Mouse (Mus musculus) forebrain, postnatal 0 days (tissue): ENCODE results near the gene Gvin1. TPM values are rescaled to one million over a fixed set of nuclear protein-coding genes. Genes with fewer than 3 reads are reported as not detected.
"Not testable (repeated sequence)": the region's sequence is repeated elsewhere in the genome, so short reads cannot be mapped to it uniquely, and the experiment has no call there.

Experiments
- ATAC-seq: fragments of 200-750 bp; cut with Nextera tagmentation; 2 replicates; pipeline ENCODE4 v1.8.0; 2017; ENCODE audit warnings: mild to moderate bottlenecking, moderate library complexity
- DNase-seq: peaks from one replicate; pipeline ENCODE4 v3.0.0-alpha.2; 2015
- H3K27ac ChIP-seq: fragments of 300-500 bp; sonication (generic); 2 replicates; pipeline ENCODE4 v1.5.1; 2014; ENCODE audit warnings: low read depth, mild to moderate bottlenecking, antibody characterized with exemption, low read length, moderate library complexity, mixed read lengths
- H3K27me3 ChIP-seq: fragments of 300-500 bp; sonication (generic); 2 replicates; pipeline ENCODE4 v1.6.1; 2014; ENCODE audit warnings: mild to moderate bottlenecking, low read length, mixed read lengths; ENCODE audit not compliant: insufficient read depth
- H3K36me3 ChIP-seq: fragments of 300-500 bp; sonication (generic); 2 replicates; pipeline ENCODE4 v1.6.1; 2014; ENCODE audit warnings: mild to moderate bottlenecking, moderate library complexity; ENCODE audit not compliant: insufficient read depth
- H3K4me1 ChIP-seq: fragments of 300-500 bp; sonication (generic); 2 replicates; pipeline ENCODE4 v1.6.1; 2014; ENCODE audit warnings: antibody characterized with exemption; ENCODE audit not compliant: insufficient read depth
- H3K4me2 ChIP-seq: fragments of 300-500 bp; sonication (generic); 2 replicates; pipeline ENCODE4 v1.6.1; 2014; ENCODE audit warnings: low read depth, mild to moderate bottlenecking, moderate library complexity
- H3K4me3 ChIP-seq: fragments of 300-500 bp; sonication (generic); 2 replicates; pipeline ENCODE4 v1.5.1; 2014; ENCODE audit warnings: low read depth, low read length, mixed read lengths
- H3K9ac ChIP-seq: fragments of 300-500 bp; sonication (generic); 2 replicates; pipeline ENCODE4 v1.6.1; 2014; ENCODE audit warnings: mild to moderate bottlenecking
- H3K9me3 ChIP-seq: fragments of 300-500 bp; sonication (generic); 2 replicates; pipeline ENCODE4 v1.6.1; 2016; ENCODE audit warnings: low read length
- CTCF ChIP-seq: sonication (generic); IDR thresholded peaks from 2 replicates; pipeline ENCODE4 v1.5.1; 2016; ENCODE audit warnings: antibody characterized with exemption, control low read depth, low read depth
- WGBS: fragments of 180-500 bp; shearing (Covaris S2); extraction: QIAGEN DNeasy Blood & Tissue Kit; methylation state at CpG from one replicate; pipeline ENCODE4 v1.1.7; 2014; 5-methylcytosine and 5-hydroxymethylcytosine counted together
- polyA plus RNA-seq: library from polyadenylated mRNA; unstranded; fragments of >200 nt; fragmentation: Nextera tagmentation; extraction: Ambion mirVana; gene quantifications from 2 replicates; pipeline ENCODE4 v1.2.1, GENCODE M21; 2015
- total RNA-seq: library from RNA; depleted of rRNA; stranded (reverse); fragments of >200 nt; gene quantifications from 2 replicates; pipeline ENCODE4 v1.2.3, GENCODE M21; 2014; rRNA removed

Gvin1 gene
- total RNA-seq (0.54 and 1.4 TPM in 2 replicates), polyA plus RNA-seq (0.08 TPM in 1 of 2 replicates, not detected in the other)

DNA sequence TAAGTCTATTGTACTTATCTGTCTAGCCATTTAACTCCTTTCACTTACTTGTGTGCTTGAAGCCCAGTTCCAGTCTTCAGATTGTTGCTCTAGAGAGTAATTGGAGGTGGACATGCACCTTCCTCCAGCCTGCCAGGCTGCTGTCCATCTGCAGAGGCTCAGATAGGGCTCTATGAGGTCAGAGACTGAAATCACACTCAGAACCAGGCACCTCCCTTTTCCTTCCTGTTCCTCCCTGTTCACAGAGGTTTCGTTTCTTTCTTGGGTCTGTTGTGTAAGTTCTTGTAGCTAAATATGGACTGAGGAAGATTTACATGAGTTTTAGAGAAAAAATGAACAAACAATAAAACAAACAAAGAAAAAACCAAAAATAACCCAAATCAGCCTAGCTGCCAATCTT lies at the start of gene Gvin1:
TSS of gene Gvin1 (minus strand) at position 150 of the 400 bp plus-strand sequence.
- H3K27ac ChIP-seq, H3K36me3 ChIP-seq, H3K4me2 ChIP-seq, H3K27me3 ChIP-seq, H3K9ac ChIP-seq, H3K4me1 ChIP-seq, DNase-seq, H3K9me3 ChIP-seq, H3K4me3 ChIP-seq, ATAC-seq: not testable (repeated sequence)
- WGBS, result 59% methylated on average over 1 of the region's 1 CpGs

DNA sequence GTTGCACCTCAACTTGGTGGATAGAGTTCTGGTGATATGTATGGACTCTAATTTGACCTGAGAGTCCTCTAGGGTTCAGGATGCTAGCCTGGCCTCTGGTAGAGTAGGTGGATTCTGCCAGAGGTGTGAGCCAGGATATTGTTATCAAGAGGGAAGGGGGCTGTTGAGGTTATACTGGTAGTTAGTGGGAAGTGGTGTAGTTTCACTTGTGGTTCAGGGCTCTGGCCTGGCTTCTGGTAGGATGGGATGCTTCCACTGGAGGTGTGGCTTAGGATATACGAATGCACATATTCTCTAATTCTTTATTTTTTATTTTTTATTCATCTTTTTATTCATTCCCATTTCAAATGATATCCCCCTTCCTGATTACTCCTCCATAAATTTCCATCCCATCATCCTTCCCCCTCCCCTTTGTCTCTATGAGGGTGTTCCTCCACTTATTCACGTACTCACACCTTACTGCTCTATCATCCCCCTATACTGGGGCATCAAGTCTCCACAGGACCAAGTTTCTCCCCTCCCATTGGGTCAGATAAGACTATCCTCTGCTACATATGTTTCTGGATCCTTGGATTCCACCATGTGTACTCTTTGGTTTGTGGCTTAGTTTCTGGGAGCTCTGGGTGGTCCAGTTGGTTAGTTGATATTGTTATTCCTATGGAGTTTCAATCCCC lies 36.9 kb upstream of the Gvin1 start:
- no peak overlapping the region for H3K27ac ChIP-seq
- H3K4me2 ChIP-seq, result no peak overlapping the region
- TF ChIP-seq CTCF, result no peak
- H3K9ac ChIP-seq, result no peak overlapping the region
- peaks cover 10% of the 10 kb centered on the region; the same call in 1 of the 2 replicates for H3K9me3 ChIP-seq
- H3K4me1 ChIP-seq, result no peaks in the 10 kb centered on the region
- WGBS, result 79% methylated on average over 2 of the region's 2 CpGs
- no peak overlapping the region for H3K4me3 ChIP-seq
- no peak for ATAC-seq
- no peaks in the 10 kb centered on the region for H3K27me3 ChIP-seq
- no peak for DNase-seq
- H3K36me3 ChIP-seq, result no peaks in the 10 kb centered on the region

DNA sequence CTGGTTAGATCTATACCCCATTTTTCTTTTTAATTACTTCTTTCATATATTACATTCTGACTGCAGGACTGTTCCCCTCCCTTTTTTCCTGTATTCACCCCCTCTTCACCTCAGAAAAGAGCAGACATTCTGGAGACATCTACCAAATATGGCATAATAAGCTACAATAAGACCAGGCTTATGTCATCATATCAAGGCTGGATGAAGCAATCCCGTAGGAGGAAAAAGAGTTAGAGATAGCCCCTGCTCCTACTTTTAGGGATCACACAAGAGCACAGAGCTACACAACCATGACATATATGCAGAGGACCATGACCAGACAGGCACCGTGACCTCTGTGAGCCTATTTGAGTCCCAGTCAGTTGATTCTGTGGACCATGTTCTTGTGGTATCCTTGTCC lies 33.8 kb upstream of the Gvin1 start:
- H3K27ac ChIP-seq, result no peak overlapping the region
- no peak overlapping the region for H3K9ac ChIP-seq
- H3K4me2 ChIP-seq, result no peak overlapping the region
- no peak for TF ChIP-seq CTCF
- no peaks in the 10 kb centered on the region for H3K27me3 ChIP-seq
- WGBS, result 86% methylated on average over 2 of the region's 2 CpGs
- H3K36me3 ChIP-seq, result no peaks in the 10 kb centered on the region
- no peak overlapping the region for H3K4me3 ChIP-seq
- no peaks in the 10 kb centered on the region for H3K4me1 ChIP-seq
- peaks cover 11% of the 10 kb centered on the region; the same call in 1 of the 2 replicates for H3K9me3 ChIP-seq
- ATAC-seq (no peak), DNase-seq (no peak)

DNA sequence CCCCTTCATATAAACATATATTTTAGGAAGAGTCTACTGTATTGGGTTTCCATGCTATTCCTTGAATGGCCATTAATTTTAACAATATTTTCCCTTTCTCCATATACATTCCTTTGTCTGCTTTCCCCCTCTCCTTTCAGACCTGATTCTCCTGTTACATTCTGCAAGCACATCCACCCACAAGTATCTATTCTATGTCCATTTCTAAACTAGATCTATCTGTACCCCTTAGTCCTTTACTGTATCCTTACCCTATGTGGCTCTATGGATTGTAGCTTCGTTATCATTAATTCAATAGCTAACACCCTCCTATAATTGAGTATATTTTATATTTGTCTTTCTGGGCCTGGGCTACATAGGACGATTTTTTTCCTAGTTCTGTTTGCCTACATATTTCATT lies 33.1 kb upstream of the Gvin1 start:
- Histone ChIP-seq H3K27me3 (no peaks in the 10 kb centered on the region), H3K36me3 (no peaks in the 10 kb centered on the region), H3K4me2 (no peak overlapping the region), H3K4me1 (no peaks in the 10 kb centered on the region), H3K9me3 (peaks cover 9% of the 10 kb centered on the region; the same call in 1 of the 2 replicates), H3K9ac (no peak overlapping the region), H3K27ac (no peak overlapping the region), H3K4me3 (no peak overlapping the region)
- ATAC-seq, result no peak
- WGBS, result 80% methylated on average over 2 of the region's 2 CpGs
- DNase-seq, result no peak
- TF ChIP-seq CTCF, result no peak

DNA sequence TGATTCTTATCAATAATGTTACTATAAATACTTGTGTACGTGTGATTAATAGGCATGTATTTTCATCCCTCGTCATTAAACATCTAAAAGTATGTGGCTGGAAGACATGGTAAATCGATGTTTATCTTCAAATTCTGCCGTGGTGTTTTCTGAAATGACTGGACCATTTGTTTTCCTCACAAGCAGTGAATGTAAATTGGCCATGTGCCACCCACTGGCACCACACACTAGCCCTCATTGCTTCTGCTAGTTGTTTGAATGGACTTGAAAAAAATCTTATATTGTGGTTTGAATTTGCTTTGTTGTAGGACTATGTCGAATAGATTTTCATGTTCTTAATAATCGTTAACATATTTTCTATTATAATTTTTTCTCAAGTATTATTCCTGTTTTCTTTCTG lies 30.5 kb upstream of the Gvin1 start:
- no peak for ATAC-seq
- no peak overlapping the region for H3K4me3 ChIP-seq
- H3K27me3 ChIP-seq, result no peaks in the 10 kb centered on the region
- H3K9me3 ChIP-seq, result peaks cover 7% of the 10 kb centered on the region; the same call in 1 of the 2 replicates
- H3K4me2 ChIP-seq, result no peak overlapping the region
- 74% methylated on average over 6 of the region's 6 CpGs for WGBS
- no peak overlapping the region for H3K9ac ChIP-seq
- no peak for DNase-seq
- H3K36me3 ChIP-seq, result no peaks in the 10 kb centered on the region
- H3K27ac ChIP-seq, result no peak overlapping the region
- H3K4me1 ChIP-seq, result no peaks in the 10 kb centered on the region
- no peak for TF ChIP-seq CTCF

DNA sequence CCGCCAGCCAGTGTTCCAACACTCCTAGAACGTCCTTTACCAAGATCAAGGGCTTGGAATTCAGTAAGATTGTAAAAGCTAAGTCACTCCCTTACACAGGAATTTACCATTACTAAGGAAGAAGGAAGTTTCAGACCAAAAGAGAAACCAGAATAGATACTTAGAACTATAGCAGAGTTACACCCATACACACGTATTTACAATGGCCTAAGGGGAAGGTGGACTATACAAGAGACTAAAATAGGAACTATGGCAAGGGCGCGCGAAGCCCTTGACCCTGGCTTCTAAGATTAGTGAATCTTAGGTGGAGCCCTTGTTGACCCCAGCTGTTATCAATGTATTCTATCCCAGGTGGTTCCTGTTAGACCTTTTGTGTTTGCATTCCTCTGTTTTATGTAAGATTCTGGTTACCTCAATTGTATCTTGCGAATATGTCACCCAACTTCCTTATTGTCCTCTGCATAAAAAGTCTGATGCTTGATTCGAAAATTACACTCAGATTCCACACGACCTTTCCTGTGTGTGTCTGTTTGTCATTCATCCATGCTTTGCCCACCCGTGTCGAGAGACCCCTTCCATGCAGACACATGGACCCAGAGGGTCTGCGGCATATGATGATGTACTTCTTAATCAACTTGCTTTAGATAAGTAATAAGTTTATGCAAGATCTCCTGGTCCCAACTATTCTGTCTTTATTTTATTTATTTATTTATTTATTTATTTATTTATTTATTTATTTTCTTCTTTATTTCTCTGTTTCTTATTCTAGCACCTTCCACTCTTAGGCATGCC lies 25.6 kb upstream of the Gvin1 start:
- H3K4me1 ChIP-seq, ATAC-seq, H3K4me3 ChIP-seq, H3K36me3 ChIP-seq, H3K9me3 ChIP-seq, H3K9ac ChIP-seq, DNase-seq, H3K4me2 ChIP-seq, H3K27me3 ChIP-seq, H3K27ac ChIP-seq: not testable (repeated sequence)
- 91% methylated on average over 12 of the region's 12 CpGs for WGBS

DNA sequence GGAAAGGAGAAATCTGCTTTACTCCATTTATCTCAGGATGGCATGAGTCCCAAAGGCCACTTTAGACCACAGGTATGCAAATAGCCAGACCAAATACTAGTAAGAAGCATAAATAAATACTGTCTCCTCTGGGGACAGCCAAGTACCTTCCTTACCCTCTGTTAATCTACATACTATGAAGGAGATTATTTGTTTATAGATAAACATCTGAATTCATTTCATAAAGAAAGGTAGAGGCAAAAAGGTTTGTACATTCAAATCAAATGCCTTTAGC lies 22.0 kb upstream of the Gvin1 start:
- Histone ChIP-seq H3K27ac (no peak overlapping the region), H3K9me3 (0 out of 2 replicates have a peak, but pooled peaks cover 4% of the 10 kb centered on the region), H3K27me3 (no peaks in the 10 kb centered on the region), H3K9ac (no peak overlapping the region), H3K36me3 (no peaks in the 10 kb centered on the region), H3K4me3 (no peak overlapping the region), H3K4me2 (no peak overlapping the region), H3K4me1 (no peaks in the 10 kb centered on the region)
- no peak for TF ChIP-seq CTCF
- DNase-seq (no peak), ATAC-seq (no peak)
